Mouse (Mus musculus) T-cell, adult 2 months (primary cell): Measurements from ENCODE around the gene Naga.
"Not testable (repeated sequence)": the region's sequence is repeated elsewhere in the genome, so short reads cannot be mapped to it uniquely, and the experiment has no call there.

Experiments
- DNase-seq: peaks from one replicate; pipeline ENCODE4 v3.0.0; 2022; ENCODE audit warnings: low spot score

The Naga gene

DNA sequence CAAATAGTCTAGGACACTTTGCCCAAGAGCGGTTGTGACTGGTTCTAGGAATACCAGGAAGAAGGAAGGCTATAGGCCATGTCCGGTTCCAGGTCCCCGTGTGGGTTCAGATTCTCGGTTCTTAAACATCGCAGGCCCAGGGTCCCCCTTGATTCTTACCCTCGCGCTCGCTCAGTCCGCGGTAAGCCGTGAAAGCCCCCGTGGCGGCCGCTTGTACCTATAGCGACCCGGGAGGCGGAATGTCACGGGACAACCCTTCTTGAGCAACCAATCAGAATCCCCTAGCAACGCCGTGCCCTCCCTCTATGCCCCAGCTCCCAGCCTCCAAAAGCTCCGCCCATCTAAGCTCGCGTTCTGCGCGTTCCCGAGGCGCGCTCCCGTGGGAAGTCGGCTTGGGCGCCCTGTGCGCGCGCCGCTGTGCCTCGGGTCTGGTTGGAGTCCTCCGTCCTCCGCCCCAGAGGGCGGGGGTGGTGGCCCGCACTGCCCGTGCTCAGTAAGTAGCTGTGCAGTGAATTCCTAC, at the start of gene Naga, which contains the start of the genes Pheta2 and Smdt1:
Gene Naga (minus strand): TSS at position 333 of the 520 bp plus-strand sequence.
Gene Pheta2 (plus strand): TSS at position 350 of the 520 bp plus-strand sequence.
Gene Smdt1 (plus strand): TSS at position 367 of the 520 bp plus-strand sequence.
- peak; percentile 90 for DNase-seq

DNA sequence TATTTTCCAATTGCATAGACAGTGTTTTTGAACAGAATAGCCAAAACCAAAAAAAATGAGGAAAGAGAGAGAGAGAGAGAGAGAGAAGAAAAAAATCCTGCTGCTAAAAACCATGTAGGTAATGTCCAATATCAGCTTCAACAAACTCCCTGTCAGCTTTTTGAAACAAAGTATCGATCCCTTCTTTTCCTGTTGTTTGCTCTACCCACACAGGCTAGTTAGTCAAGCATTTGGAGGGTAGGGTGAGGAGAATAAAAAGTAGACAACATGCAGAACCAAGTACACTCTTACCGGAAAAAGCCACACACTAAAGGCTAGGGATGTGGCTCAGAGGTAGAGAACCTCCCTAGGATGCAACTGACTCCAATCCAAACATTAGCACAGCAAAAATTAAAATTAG, 47.0 kb upstream of the Naga start:
- no peak for DNase-seq

- no peak for DNase-seq
These were observed 43.7 kb upstream of the Naga start for GRCm38 (mm10) chr15:82382441-82382840.

DNA sequence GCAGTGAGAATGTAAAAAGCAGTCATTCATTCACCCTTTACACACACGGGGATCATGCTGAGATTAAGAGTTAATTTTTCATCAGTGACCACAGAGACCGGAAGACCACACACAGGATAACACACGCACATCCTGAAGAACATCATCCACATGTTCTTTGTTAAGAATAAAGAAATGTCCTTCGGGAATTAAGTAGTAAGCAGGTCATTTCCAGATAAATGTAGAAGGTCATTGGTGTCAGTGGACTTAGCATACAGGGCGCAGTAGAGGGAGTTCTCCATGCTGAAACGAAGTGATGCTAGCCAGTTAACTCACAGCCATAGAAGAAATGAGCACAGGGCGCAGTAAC, 42.0 kb upstream of the Naga start:
- no peak for DNase-seq

GRCm38 (mm10) chr15:82379871-82380713, 41.4 kb upstream of the Naga start, which contains the start of gene Cyp2d22:
Cyp2d22 (minus strand) TSS chr15:82380260.
- DNase-seq, result peak; percentile 41

- DNase-seq, result no peak
These were observed 40.8 kb upstream of the Naga start for GRCm38 (mm10) chr15:82379511-82379870.

- no peak for DNase-seq
These were observed 39.8 kb upstream of the Naga start for GRCm38 (mm10) chr15:82378261-82379180.

DNA sequence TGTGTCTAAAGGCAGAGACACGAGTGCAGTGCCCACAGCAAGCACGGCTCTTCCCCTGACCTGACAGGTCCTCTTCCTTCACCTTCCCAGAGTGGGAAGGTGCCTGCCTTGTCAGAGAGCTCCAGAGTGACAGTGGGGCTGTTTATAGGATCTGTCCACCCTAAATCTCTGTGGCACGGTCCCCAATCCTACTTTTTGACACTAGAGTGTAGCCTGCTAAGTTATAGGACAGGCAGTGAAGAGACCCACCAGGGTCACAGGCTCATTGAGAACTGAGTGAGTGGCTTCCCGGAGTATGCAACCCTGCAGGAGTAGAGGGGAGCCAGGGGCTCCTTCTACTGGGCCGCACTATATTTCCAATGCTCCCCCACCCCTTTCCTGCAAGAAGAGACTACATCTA, 39.0 kb upstream of the Naga start:
- DNase-seq, result no peak

DNA sequence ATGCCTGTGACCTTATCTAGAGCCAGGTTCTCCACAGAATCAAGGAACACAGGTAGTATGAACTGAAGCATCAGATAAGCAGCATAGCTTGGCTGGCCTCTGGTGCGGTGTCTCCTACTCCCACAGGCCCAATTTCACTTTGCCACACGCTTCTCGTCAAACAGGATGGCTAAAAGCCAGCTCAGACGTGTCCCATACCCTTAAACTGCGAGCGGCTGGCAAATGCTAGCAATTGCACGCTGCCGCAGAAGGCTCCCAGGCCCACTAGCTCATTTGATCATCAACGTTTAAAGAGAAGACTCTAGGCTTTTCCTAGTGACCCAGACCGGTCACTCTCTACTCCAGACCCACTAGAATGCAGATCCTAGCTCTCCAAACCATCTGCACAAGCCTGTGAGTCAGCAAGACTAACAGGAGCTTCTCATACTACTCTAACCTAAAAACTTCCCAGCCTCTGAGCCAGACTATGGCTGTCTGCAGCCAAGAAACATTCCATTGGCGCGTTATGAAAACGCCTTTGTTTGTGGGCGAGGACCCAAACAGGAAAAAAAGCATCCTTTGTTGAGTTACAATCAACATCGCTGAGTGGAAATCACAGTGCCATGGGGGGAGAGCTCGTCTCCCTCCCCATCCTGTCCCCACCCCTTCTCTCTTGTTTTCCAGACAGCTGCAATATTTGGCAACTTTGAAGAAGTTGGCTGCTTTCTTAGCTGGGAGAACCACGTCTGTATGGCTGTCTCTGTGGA, 37.8 kb upstream of the Naga start:
- no peak for DNase-seq

GRCm38 (mm10) chr15:82375855-82376254, 37.1 kb upstream of the Naga start:
- no peak for DNase-seq

DNA sequence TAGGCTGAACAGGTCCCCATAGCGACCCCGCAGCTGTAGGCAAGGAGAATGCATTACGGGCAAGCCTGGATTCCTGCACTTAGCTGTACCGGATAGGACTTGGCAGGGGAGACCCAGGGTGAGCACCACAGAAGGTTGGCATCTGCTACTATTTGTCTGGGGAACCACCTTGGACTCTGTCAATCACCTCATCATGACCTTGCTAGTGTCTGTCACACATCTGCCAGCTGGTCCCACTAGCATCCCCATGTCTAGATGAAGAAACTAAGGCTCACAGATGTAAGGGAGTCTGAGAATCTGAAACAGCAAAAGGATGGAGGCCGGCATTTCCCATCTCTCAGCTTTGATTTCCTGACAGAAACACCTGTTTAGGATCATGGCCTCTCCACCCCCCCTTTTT, 35.7 kb upstream of the Naga start:
- no peak for DNase-seq

- no peak for DNase-seq
These were observed 34.3 kb upstream of the Naga start for GRCm38 (mm10) chr15:82372991-82373390.

DNA sequence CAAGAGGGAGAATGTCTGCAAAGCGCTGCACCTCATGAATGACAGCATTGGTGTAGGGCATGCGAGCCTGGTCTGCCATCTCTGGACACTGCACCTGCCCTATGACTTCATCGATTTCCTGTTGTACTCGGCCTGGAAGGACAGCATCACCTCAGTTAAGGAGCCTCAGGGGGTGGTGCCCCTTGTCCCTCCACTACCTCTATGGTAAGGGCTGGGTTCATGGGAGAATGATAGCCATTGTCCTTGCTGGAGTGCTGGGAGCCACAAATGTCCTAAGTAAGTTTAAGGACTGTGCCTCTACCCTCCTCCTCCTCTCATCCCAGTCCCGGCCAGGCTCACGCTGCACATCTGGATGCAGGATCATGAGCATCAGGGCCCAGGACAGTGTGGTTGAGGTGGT, 33.7 kb upstream of the Naga start:
- DNase-seq, result no peak

DNA sequence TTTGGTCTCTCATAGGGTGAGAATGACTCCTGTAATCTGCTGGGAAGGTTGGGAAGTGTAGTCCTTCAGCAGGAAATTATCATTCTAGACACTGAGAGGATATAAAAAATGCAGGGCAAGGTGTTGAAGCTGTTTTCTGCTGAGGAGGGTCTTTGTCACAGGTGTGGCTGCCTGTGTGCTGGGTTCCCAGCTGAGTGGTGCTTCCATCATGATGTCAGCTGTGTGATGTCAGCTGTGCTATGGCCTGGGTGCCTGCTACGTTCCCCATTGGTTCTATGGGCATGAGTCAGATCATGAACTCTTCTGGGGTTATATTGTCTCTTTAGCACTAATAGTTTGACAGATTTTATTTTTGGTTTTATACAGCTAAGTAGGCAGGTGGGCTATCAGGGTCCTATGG, 30.1 kb upstream of the Naga start:
- DNase-seq, result no peak

GRCm38 (mm10) chr15:82368146-82368545, 29.4 kb upstream of the Naga start:
- DNase-seq, result no peak

- not testable (repeated sequence) for DNase-seq
These were observed 25.8 kb upstream of the Naga start for GRCm38 (mm10) chr15:82364561-82364960.

DNA sequence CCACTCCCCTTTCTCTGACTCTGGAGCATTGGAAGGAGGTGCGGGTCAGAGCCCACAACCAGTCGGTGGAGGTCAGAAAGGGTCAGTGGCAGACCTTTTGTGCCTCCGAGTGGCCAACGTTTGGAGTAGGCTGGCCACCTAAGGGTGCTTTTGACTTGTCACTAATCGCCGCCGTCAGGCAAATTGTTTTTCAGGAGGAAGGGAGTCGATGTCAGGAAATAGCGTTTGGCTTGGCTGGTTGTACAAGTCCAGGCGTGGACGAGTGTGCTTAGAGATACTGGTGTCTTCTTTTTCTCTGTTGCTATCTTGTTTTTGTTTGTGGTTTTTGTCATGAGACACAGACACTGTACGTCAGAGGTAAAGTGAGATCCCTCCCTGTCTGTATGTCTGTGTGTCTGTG, 25.1 kb upstream of the Naga start:
- peak; percentile 55 for DNase-seq

DNA sequence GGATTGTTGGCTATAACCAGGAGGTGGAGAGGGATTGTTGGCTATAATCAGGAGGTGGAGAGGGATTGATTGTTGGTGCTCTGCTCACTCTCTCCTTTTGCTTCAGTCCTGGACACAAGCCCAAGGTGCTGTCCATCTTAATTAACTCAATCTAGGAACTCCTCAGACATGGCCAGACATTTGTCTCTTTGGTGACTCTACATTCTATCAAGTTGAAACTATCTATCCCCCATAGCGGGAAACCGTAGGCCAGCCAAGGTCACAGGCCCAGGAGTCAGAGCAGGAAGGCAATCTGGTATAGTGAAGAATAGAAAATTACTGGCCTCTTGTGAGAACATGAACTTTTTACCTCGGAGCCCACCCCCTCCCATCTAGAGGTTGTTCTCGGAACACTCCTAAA, 23.5 kb upstream of the Naga start:
- DNase-seq, result no peak

DNA sequence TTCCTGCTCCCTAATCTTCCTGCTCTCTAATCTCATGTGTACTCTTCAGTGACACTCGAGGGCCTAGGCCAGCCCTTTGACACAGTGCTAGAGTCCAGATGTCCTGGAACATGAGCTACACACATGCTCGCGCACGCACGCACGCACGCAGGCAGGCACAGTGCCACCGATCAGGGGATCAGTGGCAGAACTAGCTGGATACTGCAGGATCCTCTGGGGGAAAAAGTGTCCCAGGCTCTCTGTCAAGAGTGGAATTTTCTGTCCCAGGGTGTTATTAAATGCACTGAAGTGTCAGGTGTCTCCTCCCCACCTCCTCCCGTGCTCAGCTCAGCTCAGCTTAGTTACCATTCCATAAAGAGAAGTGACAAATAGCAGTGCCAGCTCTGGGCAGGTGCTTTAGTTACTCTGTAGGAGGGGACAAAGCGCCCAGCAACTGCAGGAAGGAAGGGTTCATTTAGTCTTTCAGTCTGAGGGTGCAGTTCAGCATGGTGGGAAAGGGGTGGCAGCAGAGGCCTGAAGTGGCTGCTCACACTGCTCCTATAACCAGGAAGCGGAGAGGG, 22.8 kb upstream of the Naga start:
- DNase-seq, result no peak

DNA sequence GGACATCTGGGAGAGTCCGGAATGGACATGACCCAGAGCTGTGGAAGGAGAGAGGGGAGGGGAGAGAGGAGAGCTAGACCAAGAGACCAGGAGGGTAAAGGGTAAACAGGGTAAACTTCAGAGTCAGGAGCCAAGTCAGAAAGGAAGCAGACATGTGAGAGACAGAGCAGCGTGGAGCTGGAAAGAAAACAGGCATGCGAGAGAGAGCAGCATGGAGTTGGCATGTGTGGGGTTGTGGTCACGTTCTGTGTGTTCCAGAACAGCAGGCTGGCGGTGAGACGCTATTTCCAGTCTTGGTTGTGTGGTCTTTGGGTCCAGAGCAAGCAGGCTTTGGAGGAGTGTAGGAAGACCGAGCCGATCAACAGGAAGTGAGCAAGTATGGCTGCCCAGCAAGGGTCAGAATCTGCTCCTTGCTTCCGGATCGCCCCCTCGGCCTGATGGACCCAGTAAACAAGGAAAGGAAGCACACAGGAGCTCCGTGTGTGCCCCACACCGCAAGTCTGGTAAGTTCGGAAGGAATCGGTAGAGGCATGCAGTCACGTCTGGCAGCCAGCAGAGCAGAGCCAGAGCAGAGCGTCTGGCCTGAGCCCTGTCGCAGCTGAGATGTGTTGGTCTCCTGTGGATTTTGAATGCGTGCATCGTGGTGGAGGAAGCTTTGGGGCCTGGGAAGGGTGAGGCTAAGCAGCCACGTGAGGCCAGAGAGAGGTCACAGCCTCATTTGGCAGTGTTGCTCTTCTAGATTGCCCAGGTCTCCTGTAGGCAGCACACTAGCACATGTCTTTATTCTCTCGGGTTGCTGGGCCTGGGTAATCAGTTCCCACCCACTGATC, 19.9 kb upstream of the Naga start:
- no peak for DNase-seq
